Mouse (Mus musculus) cerebellum, postnatal 14 days (tissue): Measurements from ENCODE around the gene Tatdn2.

Source experiments
- DNase-seq, 2 experiments: peaks; one replicate each; pipeline ENCODE4 v3.0.0; 2021; ENCODE audit warnings: mixed read lengths in 2 of 2

The Tatdn2 gene

DNA sequence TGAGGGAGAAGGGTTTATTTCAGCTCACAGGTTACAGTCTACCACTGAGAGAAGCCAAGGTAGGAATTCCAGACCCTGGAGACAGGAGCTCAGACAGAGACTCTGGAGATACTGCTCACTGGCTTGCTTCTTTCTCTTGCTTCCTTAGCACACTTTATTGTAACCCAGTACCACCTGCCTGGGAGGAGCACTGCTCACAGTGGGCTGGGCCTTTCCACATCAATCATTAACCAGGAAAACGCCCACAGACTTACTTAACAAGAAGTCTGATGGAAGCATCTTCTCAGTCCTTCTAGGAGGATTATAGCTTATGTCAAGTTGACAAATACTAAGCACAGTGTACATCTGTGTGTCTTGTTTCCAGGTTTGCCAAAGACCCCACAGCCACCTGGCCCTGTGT, 17.9 kb downstream of the Tatdn2 start:
- no peak for DNase-seq

DNA sequence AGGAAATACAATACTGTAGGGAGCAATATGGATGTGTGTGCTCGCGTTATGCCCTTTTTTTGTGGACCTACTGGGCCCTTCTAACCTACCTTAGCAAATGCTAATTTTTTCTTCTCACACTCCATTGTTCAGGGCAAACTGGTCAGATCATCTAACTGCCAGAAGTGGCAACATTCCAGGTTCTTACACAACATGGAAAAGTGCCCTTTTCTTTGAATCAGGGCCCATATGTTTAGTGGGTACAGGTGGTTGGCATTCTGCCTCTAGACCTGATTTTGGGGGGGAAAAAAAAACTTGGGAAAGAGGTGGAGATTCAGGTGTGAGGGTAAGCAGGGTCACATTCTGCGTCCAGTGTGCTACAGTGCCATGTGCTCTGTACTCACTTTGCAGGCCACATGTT, 20.7 kb downstream of the Tatdn2 start:
- DNase-seq: peak; percentile 22 to 37

DNA sequence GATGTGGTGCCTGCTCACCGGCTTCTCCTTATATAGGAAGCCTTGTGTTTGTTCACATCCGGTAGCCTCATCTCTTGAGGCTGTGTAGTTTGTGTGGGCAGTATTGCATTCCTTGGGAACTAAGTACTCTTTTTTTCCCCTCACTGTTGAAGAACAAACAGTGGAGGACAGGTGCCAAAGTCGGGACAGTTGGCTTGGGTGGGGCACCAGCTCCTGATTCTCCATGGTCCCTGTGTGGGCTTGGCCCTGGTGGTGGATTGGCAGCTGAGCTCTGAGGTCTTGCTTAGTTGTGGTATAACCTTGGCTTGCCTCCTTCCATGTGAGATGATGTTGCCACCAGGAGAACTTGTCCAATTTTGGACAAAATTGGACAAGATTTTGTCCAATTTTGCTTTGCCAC, 23.0 kb downstream of the Tatdn2 start, which contains the start of gene Ghrl:
Gene Ghrl (minus strand): TSS at position 3 of the 400 bp plus-strand sequence.
- DNase-seq: no peak

DNA sequence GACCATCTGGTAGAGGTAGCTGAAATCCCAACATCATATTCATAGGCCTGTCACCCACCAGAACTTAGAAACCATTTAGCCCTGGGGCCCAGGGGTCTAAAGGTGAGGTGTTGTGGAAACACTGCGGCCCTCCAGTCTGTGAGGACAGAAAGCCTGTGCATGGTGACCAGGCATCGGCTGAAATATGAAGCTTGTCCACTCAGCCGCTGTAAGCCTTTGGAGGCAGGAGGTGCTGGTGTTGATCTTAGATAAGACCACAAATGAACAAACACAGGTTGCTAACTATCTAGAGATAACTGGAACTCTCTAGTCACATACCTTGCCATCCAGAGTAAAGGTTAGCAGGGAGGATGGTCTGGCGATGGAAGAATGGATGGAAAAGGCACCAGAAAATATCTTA, 24.2 kb downstream of the Tatdn2 start:
- no peak for DNase-seq

DNA sequence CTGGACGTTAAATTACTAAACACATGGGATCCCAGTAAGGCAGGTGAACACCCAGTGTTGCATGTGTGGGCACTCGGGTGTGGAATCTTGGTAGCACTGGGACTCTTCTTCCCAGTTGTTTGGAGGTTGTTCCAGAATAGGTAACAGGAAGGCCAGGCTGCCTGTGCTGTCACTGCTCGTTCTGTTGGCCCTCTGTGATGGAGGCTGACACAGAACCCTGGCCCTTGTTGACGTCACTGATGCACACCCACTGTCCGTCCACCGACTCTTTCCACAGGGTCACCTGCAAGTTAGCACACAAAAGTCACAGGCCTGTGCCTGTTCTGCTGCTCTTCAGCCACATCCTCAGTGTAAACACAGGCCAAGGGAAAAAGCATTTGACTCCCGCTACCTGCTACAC, 31.3 kb downstream of the Tatdn2 start:
- DNase-seq: no peak

DNA sequence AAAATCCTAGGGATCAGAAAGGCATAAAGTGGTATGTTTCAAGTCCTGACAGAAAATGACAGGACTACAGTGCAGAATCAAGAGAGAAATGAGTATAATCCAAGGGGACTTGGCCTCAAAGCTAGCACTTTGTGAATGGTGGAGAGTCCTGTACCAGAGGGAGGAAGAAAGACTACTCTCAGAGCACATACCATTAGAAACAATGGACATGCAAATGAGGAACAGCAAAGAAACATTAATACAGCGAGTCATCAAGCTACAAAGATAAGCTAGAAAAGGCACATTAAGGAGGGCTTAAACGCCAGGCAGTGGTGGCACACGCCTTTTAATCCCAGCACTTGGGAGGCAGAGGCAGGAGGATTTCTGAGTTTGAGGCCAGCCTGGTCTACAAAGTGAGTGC, 34.4 kb downstream of the Tatdn2 start:
- DNase-seq: no peak

DNA sequence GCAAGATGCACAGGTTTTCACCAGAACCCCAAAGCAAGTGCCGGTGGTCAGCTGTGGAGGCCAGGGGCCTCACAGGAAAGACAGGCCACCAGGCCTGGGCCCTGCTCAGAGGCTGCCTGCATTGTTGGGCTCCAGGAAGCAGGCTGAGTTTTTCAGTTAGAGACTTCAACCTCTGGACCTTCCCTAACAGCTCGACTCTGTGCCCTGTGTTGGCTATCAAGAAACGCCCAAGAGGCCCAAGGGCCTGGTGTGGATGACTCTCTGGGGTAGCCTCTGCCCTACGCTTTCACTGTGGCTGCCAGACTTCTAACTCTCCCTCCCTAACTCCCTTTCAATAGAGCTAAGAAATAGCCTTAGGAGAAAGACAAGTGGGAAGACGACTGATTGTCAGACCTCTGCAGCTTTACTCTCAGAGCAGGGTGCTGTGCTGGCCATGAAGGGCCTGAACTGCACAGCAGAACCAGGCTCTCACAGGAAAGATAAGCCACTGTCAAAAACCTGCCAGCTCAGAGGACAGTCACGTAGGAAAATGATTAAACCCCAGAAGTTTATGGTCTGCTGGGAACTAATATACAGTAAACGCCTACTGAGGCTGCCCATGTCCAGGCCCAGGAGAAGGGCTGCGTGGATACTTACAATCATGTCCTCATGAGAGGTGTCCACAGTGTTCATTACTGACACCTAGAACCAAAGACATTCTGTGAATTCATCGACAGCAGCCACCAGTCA, 40.6 kb downstream of the Tatdn2 start:
- DNase-seq: no peak

DNA sequence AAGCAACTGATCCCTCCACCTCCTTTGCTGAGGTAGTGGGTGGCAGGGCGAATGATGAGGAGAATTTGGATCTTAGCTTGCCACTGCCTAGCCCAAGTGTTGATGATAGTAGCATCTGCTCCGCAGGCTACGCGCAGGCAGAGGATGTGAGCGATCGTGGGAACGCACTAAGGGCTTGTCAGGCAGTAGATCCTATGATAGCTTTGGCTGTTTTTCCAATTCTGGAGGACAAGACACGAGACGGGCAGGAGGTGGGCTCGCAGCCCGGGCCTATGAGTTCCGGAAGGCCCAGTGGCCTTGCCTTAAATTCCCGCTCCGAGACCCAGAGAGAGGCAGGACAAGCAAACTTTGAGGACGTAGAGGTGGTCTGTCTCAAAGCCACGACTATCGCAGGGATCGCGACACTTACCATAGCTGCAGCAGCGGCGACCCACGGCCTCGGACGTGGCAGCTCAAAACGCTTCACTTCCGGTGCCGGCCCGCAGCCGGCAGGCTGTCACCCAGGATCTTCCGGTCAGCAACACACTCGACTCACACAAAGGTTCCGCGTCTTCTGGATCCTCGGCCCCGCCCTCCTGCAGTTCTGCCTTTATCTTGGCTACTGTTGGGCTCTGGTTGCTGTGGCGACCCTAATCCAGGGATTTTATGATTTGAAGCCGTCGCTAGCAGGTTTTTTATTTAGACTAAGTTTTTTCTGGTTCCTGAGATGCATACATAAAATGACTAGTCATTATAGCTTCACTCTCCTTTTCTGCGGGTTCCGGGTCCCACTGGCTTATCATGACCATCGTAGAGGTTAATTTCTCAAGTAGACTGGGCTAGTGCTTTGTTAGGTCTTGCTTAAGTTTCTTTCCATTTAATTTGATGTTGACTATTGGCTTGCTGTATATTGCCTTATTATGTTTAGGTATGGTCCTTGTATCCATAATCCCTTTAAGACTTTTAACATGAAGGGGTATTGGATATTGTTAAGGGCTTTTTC, 43.7 kb downstream of the Tatdn2 start, which contains the start of gene Sec13:
Gene Sec13 (minus strand): TSS at position 508 of the 982 bp plus-strand sequence.
- DNase-seq: peak; percentile 93

DNA sequence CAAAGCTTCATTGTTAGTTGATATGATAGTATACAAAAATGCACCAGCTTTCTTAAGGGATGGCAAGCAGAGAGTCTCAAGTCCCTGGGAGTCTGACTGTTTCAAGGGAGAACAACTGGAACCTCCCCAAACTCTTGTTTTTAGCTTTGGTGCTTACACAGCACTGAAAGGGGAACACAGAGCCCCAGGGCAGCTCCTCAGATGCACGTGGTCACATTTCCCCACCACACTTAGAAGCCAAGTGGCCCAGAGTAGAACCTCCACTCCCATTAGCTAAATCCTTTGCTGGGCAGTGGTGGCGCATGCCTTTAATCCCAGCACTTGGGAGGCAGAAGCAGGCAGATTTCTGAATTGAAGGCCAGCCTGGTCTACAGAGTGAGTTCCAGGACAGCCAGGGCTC, 44.6 kb downstream of the Tatdn2 start:
- no peak for DNase-seq

DNA sequence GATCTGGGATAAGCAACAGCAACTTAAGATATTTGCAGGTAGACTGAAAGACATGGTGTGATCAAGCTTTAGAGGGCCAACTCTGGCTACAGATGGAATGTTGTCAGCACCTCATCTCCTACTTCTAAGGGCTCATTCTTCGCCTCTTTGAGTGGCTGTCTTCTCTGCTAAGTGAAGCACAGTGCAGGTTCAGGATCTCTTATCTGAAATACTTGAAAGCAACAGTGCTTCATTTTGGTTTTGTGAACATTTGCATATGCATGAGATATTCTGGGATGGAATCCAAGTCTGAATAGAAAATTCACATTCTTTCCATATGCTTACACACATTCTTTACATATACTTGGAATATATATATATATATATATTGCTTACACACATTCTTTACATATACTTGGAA, 45.5 kb downstream of the Tatdn2 start:
- no peak for DNase-seq

DNA sequence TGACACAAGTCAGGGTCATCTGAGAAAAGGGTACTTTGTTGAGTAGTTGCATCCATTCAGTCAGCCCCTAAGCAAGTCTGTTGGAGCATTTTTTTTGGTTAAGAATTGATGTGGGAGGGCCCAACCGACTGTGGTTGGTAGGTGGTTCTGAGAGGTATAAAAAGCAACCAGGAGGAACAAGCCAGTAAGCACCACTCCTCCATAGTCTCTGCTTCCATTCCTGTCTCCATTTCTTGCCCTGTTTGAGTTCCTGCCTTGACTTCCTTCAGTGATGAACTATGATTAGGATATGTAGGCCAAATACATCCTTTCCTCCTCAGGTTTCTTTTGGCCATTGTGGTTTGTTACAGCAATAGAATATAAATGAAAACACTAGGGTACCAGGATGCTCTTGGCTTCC, 46.3 kb downstream of the Tatdn2 start:
- DNase-seq: no peak

DNA sequence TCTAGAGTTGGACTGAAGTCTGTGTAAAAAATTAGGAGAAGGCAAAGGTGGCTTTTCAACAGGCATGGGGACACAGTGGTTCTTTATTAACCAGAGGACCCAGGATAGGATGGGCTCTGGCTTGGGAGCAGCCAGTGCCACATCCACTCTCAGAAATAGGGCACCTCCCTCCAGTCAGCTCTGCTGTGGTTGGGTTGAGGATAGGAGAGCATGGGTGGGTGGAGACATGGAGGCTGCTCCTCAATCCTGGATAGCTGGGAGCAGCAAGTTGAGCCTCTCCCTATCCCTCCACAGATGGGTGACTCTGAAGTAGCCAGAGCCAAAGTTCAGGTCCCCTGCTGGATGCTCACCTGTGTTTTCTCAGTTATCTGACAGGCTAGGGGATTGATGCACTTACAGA, 48.3 kb downstream of the Tatdn2 start:
- no peak for DNase-seq

DNA sequence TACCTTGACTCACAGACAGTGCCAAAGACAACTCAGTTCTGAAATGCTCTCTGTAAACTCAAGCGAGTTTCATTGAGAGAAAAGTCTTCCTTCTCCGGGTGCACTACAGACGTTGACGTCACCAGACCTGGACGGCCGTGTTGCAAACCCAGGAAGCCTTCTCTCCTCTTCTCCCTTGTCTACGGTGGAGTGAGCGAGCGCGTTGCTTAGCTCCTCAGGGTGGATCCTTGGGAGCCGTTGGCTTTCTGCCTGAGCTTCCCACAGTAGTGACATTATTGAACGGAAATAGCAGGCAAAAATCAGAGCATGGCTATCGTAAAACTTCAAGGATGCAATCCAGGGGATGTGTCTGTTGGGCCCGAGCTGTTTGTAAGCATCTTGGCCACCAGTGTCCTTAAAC, 50.4 kb downstream of the Tatdn2 start:
- no peak for DNase-seq

DNA sequence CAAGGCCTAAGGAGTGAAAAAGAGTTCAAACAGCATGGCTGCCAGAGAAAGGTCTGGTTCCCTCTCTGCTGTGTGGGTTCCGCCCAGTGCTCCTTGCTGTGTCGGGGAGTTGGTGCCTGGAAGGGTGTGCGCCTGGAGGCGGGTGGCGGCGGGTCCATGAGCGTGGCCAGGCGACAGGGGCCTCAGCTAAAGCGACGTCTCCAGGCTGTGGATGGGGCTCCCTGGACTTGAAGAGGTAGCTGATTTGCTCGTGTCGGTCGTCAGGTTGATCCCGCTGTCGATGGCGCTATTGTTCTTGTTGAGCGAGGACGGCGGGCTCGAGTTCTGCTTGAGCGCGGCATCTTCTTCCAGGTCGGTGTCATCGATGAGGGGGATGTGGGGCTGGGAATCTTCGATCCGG, 51.5 kb downstream of the Tatdn2 start:
- DNase-seq: no peak

DNA sequence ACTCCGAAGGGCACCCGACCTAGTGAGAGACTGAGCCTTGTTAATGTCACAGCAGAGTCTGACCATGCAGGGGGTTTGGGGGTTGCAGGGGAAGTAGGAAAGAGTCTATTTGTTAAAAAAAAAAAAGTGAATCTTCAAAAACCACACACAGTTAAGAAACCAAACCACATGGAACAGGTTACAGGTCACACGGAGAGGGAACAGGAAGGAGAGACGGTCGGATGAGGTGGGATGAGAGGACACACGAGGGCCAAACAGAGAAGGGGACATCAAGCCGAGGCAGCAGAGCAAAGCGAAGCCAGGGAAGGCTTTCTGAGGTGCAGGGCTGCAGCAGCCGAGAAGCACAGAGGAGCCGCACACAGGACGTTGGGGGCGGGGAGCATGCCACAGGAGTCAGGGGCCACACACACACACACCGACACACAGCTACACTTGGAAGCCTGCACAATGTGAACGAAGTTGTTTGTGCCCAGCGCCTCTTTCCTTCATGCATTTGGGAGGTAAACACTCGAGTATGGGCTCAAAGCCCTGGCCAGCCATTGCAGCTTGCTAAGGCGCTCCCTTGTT, 52.4 kb downstream of the Tatdn2 start:
- DNase-seq: no peak
